Mouse (Mus musculus) heart, postnatal 0 days (tissue): ENCODE results near the gene Cdc42bpg.

ENCODE experiments used
- CTCF ChIP-seq: IDR thresholded peaks from 2 replicates; pipeline ENCODE4 v1.5.1; 2016; ENCODE audit warnings: antibody characterized with exemption, control low read depth, low read depth
- EP300 ChIP-seq: IDR thresholded peaks from 2 replicates; pipeline ENCODE4 v1.6.1; 2016; ENCODE audit warnings: antibody characterized with exemption, low read depth

DNA sequence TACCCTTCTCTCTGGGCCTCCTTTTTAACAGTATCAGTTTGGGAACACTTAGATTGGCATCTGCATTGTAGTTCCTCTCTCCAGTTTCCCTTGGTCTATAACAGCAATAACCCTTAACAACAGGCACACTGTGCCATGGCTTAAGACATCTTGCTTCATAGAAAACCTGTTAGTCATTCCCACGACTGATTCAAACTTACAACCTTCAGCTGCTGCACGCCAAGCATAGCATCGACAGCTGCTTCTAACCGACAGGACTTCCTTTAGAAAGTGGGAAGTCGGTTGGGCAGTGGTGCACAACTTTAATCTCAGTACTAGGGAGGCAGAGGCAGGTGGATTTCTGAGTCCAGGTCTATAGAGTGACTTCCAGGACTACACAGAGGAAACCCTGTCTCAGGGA is 24.9 kb downstream of the Cdc42bpg start:
- no peak for TF ChIP-seq CTCF
- no peak for TF ChIP-seq EP300
